In genomic region chr14:10647832-10648231, GRCm38 (mm10) we compare ENCODE assay signal across 22 mouse cellular contexts.
DNase-seq lines count a peak whose midpoint lies in the region; TF ChIP-seq lines count a peak whose summit lies in the region.
"Had no signal": no experiment of that assay in that cellular context is flagged by ENCODE, and none has a peak within 500 bp of the region (broad histone marks: within the 10 kb centered on the region; RNA-seq: fewer than 3 reads in every experiment).

No protein-coding gene starts in this region.

- intact Hi-C loops in gastrocnemius, adult 2 months (cut with DNase I): no loop called here
- intact Hi-C loops in heart, postnatal 10 days (cut with DNase I): no loop called here

- no peak for TF ChIP-seq CTCF in gastrocnemius, adult 2 months (IDR thresholded peaks at IDR 0.05)

- DNase-seq in heart, adult 8-10 months (ENCODE audit: low spot score): peak; percentile 58
- DNase-seq in heart, postnatal 4 days: no peak
- peak; percentile 16 for DNase-seq in fat pad, adult 2 months (ENCODE audit: extremely low read depth, low read depth, low spot score)
- peak; percentile 51 for DNase-seq in gastrocnemius, adult 2 months
- peak; percentile 34 to 44 for DNase-seq in heart, postnatal 10 days
- no peak for DNase-seq in adrenal gland, adult 8-10 months
- no peak for DNase-seq in cerebellum, postnatal 25 days
- DNase-seq: B cell, adult 2 months; cerebellum, adult 11 months; cerebellum, adult 9-11 months; kidney, adult 9 months; kidney, postnatal 36 days; layer of hippocampus, adult 9-11 months; lung, embryonic 14.5 days; thymus, postnatal 36 days had no signal

- H3K27ac ChIP-seq in gastrocnemius, adult 2 months: no peak overlapping the region
- H3K27ac ChIP-seq: embryonic facial prominence, embryonic 13.5 days; forebrain, embryonic 15.5 days; hindbrain, embryonic 15.5 days; intestine, embryonic 15.5 days; limb, embryonic 15.5 days; liver, embryonic 14.5 days; midbrain, embryonic 12.5 days had no signal

- no peak overlapping the region for H3K4me3 ChIP-seq in gastrocnemius, adult 2 months
- H3K4me3 ChIP-seq: embryonic facial prominence, embryonic 13.5 days; forebrain, embryonic 15.5 days; hindbrain, embryonic 15.5 days; intestine, embryonic 15.5 days; limb, embryonic 15.5 days; midbrain, embryonic 12.5 days had no signal

Comparison
In these comparisons a context has a peak if more than half of its experiments do, and no peak if none do; other contexts are left out.
1. DNase-seq: peak in heart, adult 8-10 months (single experiment), fat pad, adult 2 months (single experiment), gastrocnemius, adult 2 months (single experiment) and heart, postnatal 10 days (2 of 2); none in heart, postnatal 4 days (single experiment), adrenal gland, adult 8-10 months (single experiment) and cerebellum, postnatal 25 days (0 of 2).